In genomic region chr12:28699086-28699485, GRCm38 (mm10) we compare ENCODE assay signal across 12 mouse cellular contexts. TPM values are rescaled to one million over a fixed set of nuclear protein-coding genes. Genes with fewer than 3 reads are reported as not detected.
A peak's percentile ranks its signal among the peaks of the same experiment; 100 is the strongest.
DNase-seq lines count a peak whose midpoint lies in the region; ATAC-seq and TF ChIP-seq lines count a peak whose summit lies in the region.
"Had no signal": no experiment of that assay in that cellular context is flagged by ENCODE, and none has a peak within 500 bp of the region (broad histone marks: within the 10 kb centered on the region; RNA-seq: fewer than 3 reads in every experiment).

No protein-coding gene starts in this region.

- H3K27ac ChIP-seq in left cerebral cortex, adult 2 months: peak overlapping the region; percentile 77
- H3K27ac ChIP-seq in forebrain, embryonic 14.5 days (ENCODE audit: low read depth, low read length): peak overlapping the region; percentile 52; the same call in 1 of the 2 replicates
- peak overlapping the region; percentile 87 for H3K27ac ChIP-seq in forebrain, embryonic 16.5 days (ENCODE audit: low read length)
- H3K27ac ChIP-seq in midbrain, embryonic 15.5 days: peak overlapping the region; percentile 91
- H3K27ac ChIP-seq in intestine, embryonic 16.5 days (ENCODE audit: low read length): no peak overlapping the region
- H3K27ac ChIP-seq in heart, adult 2 months: no peak overlapping the region
- H3K27ac ChIP-seq: heart, embryonic 15.5 days; limb, embryonic 12.5 days; stomach, embryonic 15.5 days had no signal

- no peaks in the 10 kb centered on the region for H3K27me3 ChIP-seq in forebrain, embryonic 14.5 days (replicated peaks; ENCODE audit: control insufficient read depth, insufficient read depth, low read length)
- no peaks in the 10 kb centered on the region for H3K27me3 ChIP-seq in forebrain, embryonic 16.5 days (replicated peaks; ENCODE audit: control insufficient read depth, insufficient read depth, low read length)
- no peaks in the 10 kb centered on the region for H3K27me3 ChIP-seq in midbrain, embryonic 15.5 days (replicated peaks)
- no peaks in the 10 kb centered on the region for H3K27me3 ChIP-seq in intestine, embryonic 16.5 days (replicated peaks; ENCODE audit: control insufficient read depth, insufficient read depth, low read length)
- H3K27me3 ChIP-seq in heart, adult 2 months (ENCODE audit: control insufficient read depth, insufficient read depth, low read length): no peaks in the 10 kb centered on the region
- H3K27me3 ChIP-seq: heart, embryonic 15.5 days; limb, embryonic 12.5 days; stomach, embryonic 15.5 days had no signal

- peaks cover 17% of the 10 kb centered on the region for H3K36me3 ChIP-seq in forebrain, embryonic 14.5 days (ENCODE audit: control insufficient read depth, insufficient read depth, low read length)
- no peaks in the 10 kb centered on the region for H3K36me3 ChIP-seq in forebrain, embryonic 16.5 days (ENCODE audit: control insufficient read depth, insufficient read depth)
- no peaks in the 10 kb centered on the region for H3K36me3 ChIP-seq in midbrain, embryonic 15.5 days (replicated peaks)
- H3K36me3 ChIP-seq in intestine, embryonic 16.5 days (ENCODE audit: control insufficient read depth, insufficient read depth, low read length): 0 out of 2 replicates have a peak, but pooled peaks cover 3% of the 10 kb centered on the region
- no peaks in the 10 kb centered on the region for H3K36me3 ChIP-seq in heart, adult 2 months (ENCODE audit: control insufficient read depth, insufficient read depth, low read length)

- ATAC-seq in forebrain, embryonic 14.5 days: no peak
- no peak for ATAC-seq in forebrain, embryonic 16.5 days
- ATAC-seq in midbrain, embryonic 15.5 days (replicated peaks): no peak
- no peak for ATAC-seq in intestine, embryonic 16.5 days

- DNase-seq in left cerebral cortex, adult 2 months (ENCODE audit: extremely low spot score in 1 of 2, low spot score in 2 of 2): no peak
- no peak for DNase-seq in left cerebral cortex, adult 11 months (ENCODE audit: low spot score)
- DNase-seq in forebrain, embryonic 14.5 days (ENCODE audit: low spot score): no peak
- no peak for DNase-seq in heart, adult 2 months

- no peak for TF ChIP-seq CTCF in left cerebral cortex, adult 2 months (IDR thresholded peaks at IDR 0.05)
- TF ChIP-seq CTCF in heart, adult 2 months (IDR thresholded peaks at IDR 0.05): no peak

- no peak overlapping the region for H3K4me2 ChIP-seq in forebrain, embryonic 14.5 days (ENCODE audit: low read length)
- no peak overlapping the region for H3K4me2 ChIP-seq in forebrain, embryonic 16.5 days (ENCODE audit: low read length)
- no peak overlapping the region for H3K4me2 ChIP-seq in midbrain, embryonic 15.5 days
- H3K4me2 ChIP-seq in intestine, embryonic 16.5 days (ENCODE audit: low read depth, low read length): no peak overlapping the region
- H3K4me2 ChIP-seq: heart, embryonic 15.5 days; limb, embryonic 12.5 days; stomach, embryonic 15.5 days had no signal

- peak overlapping the region; percentile 43; the same call in 1 of the 2 replicates for H3K9ac ChIP-seq in forebrain, embryonic 14.5 days (ENCODE audit: low read length)
- H3K9ac ChIP-seq in forebrain, embryonic 16.5 days (replicated peaks; ENCODE audit: low read depth, low read length): 0 out of 2 replicates have a peak overlapping the region, but pooled peaks have one; percentile 2
- H3K9ac ChIP-seq in midbrain, embryonic 15.5 days: peak overlapping the region; percentile 2; the same call in 1 of the 2 replicates
- no peak overlapping the region for H3K9ac ChIP-seq in intestine, embryonic 16.5 days (ENCODE audit: low read depth, low read length)
- H3K9ac ChIP-seq in heart, adult 2 months (ENCODE audit: low read depth, low read length): no peak overlapping the region
- H3K9ac ChIP-seq: heart, embryonic 15.5 days; limb, embryonic 12.5 days; stomach, embryonic 15.5 days had no signal

- intact Hi-C loops in left cerebral cortex, adult 2 months (cut with DNase I): loop anchor here (2.0 kb wide), 2 partner anchors 110 to 136 kb away; no protein-coding TSS in a partner anchor
- intact Hi-C loops in heart, adult 2 months (cut with DNase I): loop anchor here (5.0 kb wide), 1 partner anchor 112 kb away; no protein-coding TSS in a partner anchor

- 73% methylated on average over 5 of the region's 5 CpGs for WGBS in forebrain, embryonic 14.5 days
- 61% methylated on average over 5 of the region's 5 CpGs for WGBS in forebrain, embryonic 16.5 days
- 72% methylated on average over 5 of the region's 5 CpGs for WGBS in midbrain, embryonic 15.5 days
- 69% methylated on average over 5 of the region's 5 CpGs for WGBS in intestine, embryonic 16.5 days
- 57% methylated on average over 5 of the region's 5 CpGs for WGBS in heart, adult 2 months

- H3K4me1 ChIP-seq in forebrain, embryonic 14.5 days (ENCODE audit: control insufficient read depth, insufficient read depth, low read length): peaks cover 19% of the 10 kb centered on the region
- H3K4me1 ChIP-seq in forebrain, embryonic 16.5 days (replicated peaks; ENCODE audit: control insufficient read depth, insufficient read depth, low read length): peaks cover 37% of the 10 kb centered on the region
- peaks cover 35% of the 10 kb centered on the region for H3K4me1 ChIP-seq in midbrain, embryonic 15.5 days
- H3K4me1 ChIP-seq in intestine, embryonic 16.5 days (ENCODE audit: control insufficient read depth, insufficient read depth, low read length): peaks cover 5% of the 10 kb centered on the region; the same call in 1 of the 2 replicates
- H3K4me1 ChIP-seq in heart, adult 2 months (ENCODE audit: control insufficient read depth, insufficient read depth, low read length): no peaks in the 10 kb centered on the region; the same call in 1 of the 2 replicates
- H3K4me1 ChIP-seq: stomach, embryonic 15.5 days had no signal

- H3K9me3 ChIP-seq in forebrain, embryonic 14.5 days (replicated peaks; ENCODE audit: control insufficient read depth, low read length): no peaks in the 10 kb centered on the region
- no peaks in the 10 kb centered on the region for H3K9me3 ChIP-seq in forebrain, embryonic 16.5 days (ENCODE audit: control insufficient read depth, low read length)
- no peaks in the 10 kb centered on the region for H3K9me3 ChIP-seq in midbrain, embryonic 15.5 days
- no peaks in the 10 kb centered on the region for H3K9me3 ChIP-seq in intestine, embryonic 16.5 days (ENCODE audit: control insufficient read depth, low read length)
- H3K9me3 ChIP-seq: embryonic facial prominence, embryonic 10.5 days; heart, embryonic 15.5 days; limb, embryonic 12.5 days; stomach, embryonic 15.5 days had no signal

- no peak for TF ChIP-seq POLR2A in heart, adult 2 months (IDR thresholded peaks at IDR 0.05; ENCODE audit: insufficient read depth, low read depth, low read length)

- TF ChIP-seq EP300 in heart, adult 2 months (IDR thresholded peaks at IDR 0.05; ENCODE audit: insufficient read depth, low read depth, low read length): no peak

- no peaks in the 10 kb centered on the region for H3K79me2 ChIP-seq in heart, adult 2 months (replicated peaks; ENCODE audit: control insufficient read depth, insufficient read depth, low read length)

- H3K4me3 ChIP-seq in left cerebral cortex, adult 2 months: no peak overlapping the region
- no peak overlapping the region for H3K4me3 ChIP-seq in forebrain, embryonic 14.5 days (ENCODE audit: low read depth, low read length)
- H3K4me3 ChIP-seq in forebrain, embryonic 16.5 days (replicated peaks; ENCODE audit: low read length): no peak overlapping the region
- no peak overlapping the region for H3K4me3 ChIP-seq in midbrain, embryonic 15.5 days
- H3K4me3 ChIP-seq in intestine, embryonic 16.5 days (ENCODE audit: low read length): no peak overlapping the region
- no peak overlapping the region for H3K4me3 ChIP-seq in heart, adult 2 months
- H3K4me3 ChIP-seq: embryonic facial prominence, embryonic 10.5 days; erythroblast, embryonic 14.5 days; heart, embryonic 15.5 days; limb, embryonic 12.5 days; stomach, embryonic 15.5 days had no signal

RNA-seq across cellular contexts. Expression of gene Adi1, which starts 24.1 kb away (rescaled TPM):
- total RNA-seq in left cerebral cortex, adult 2 months (2021): 10 to 100 TPM; 32.2 to 33.0 TPM
- polyA plus RNA-seq in forebrain, embryonic 14.5 days (2014; fragmentation: Nextera tagmentation; extraction: Ambion mirVana): 43.6 and 44.8 TPM in 2 replicates
- polyA plus RNA-seq in forebrain, embryonic 16.5 days (2015; fragmentation: Nextera tagmentation; extraction: Ambion mirVana): 40.4 and 44.3 TPM in 2 replicates
- polyA plus RNA-seq in midbrain, embryonic 15.5 days (2015; fragmentation: Nextera tagmentation; extraction: Ambion mirVana): 23.8 and 25.5 TPM in 2 replicates
- 111 and 114 TPM in 2 replicates for polyA plus RNA-seq in intestine, embryonic 16.5 days (2015; fragmentation: Nextera tagmentation; extraction: Ambion mirVana)
- 10 to 100 TPM; 51.5 to 52.0 TPM for total RNA-seq in heart, adult 2 months (2021)
- polyA plus RNA-seq in heart, adult 2 months (2012; rRNA removed): 27.8 and 45.7 TPM in 2 replicates

RNA-seq across cellular contexts. Expression of gene Rnaseh1, which starts 49.7 kb away (rescaled TPM):
- 10 to 100 TPM; 13.4 to 13.6 TPM for total RNA-seq in left cerebral cortex, adult 2 months (2021)
- polyA plus RNA-seq in forebrain, embryonic 14.5 days (2014; fragmentation: Nextera tagmentation; extraction: Ambion mirVana): 24.8 and 26.1 TPM in 2 replicates
- polyA plus RNA-seq in forebrain, embryonic 16.5 days (2015; fragmentation: Nextera tagmentation; extraction: Ambion mirVana): 27.9 and 30.6 TPM in 2 replicates
- 24.1 and 27.2 TPM in 2 replicates for polyA plus RNA-seq in midbrain, embryonic 15.5 days (2015; fragmentation: Nextera tagmentation; extraction: Ambion mirVana)
- polyA plus RNA-seq in intestine, embryonic 16.5 days (2015; fragmentation: Nextera tagmentation; extraction: Ambion mirVana): 24.2 and 28.2 TPM in 2 replicates
- 1 to 10 TPM; 6.9 to 8.4 TPM for total RNA-seq in heart, adult 2 months (2021)
- polyA plus RNA-seq in heart, adult 2 months (2012; rRNA removed): 7.0 and 7.7 TPM in 2 replicates

RNA-seq across cellular contexts. Expression of gene Trappc12, which starts 51.2 kb away (rescaled TPM):
- total RNA-seq in left cerebral cortex, adult 2 months (2021): 10 to 100 TPM; 61.4 to 63.0 TPM
- polyA plus RNA-seq in forebrain, embryonic 14.5 days (2014; fragmentation: Nextera tagmentation; extraction: Ambion mirVana): 38.4 and 43.2 TPM in 2 replicates
- polyA plus RNA-seq in forebrain, embryonic 16.5 days (2015; fragmentation: Nextera tagmentation; extraction: Ambion mirVana): 47.0 and 50.0 TPM in 2 replicates
- 46.4 and 46.7 TPM in 2 replicates for polyA plus RNA-seq in midbrain, embryonic 15.5 days (2015; fragmentation: Nextera tagmentation; extraction: Ambion mirVana)
- polyA plus RNA-seq in intestine, embryonic 16.5 days (2015; fragmentation: Nextera tagmentation; extraction: Ambion mirVana): 34.3 and 35.9 TPM in 2 replicates
- 10 to 100 TPM; 19.7 to 21.3 TPM for total RNA-seq in heart, adult 2 months (2021)
- 20.9 and 26.9 TPM in 2 replicates for polyA plus RNA-seq in heart, adult 2 months (2012; rRNA removed)

RNA-seq across cellular contexts. Expression of gene Eipr1, which starts 52.5 kb away (rescaled TPM):
- total RNA-seq in left cerebral cortex, adult 2 months (2021): 10 to 100 TPM; 64.0 to 65.1 TPM
- polyA plus RNA-seq in forebrain, embryonic 14.5 days (2014; fragmentation: Nextera tagmentation; extraction: Ambion mirVana): 80.9 and 87.5 TPM in 2 replicates
- polyA plus RNA-seq in forebrain, embryonic 16.5 days (2015; fragmentation: Nextera tagmentation; extraction: Ambion mirVana): 75.9 and 79.3 TPM in 2 replicates
- 79.2 and 85.6 TPM in 2 replicates for polyA plus RNA-seq in midbrain, embryonic 15.5 days (2015; fragmentation: Nextera tagmentation; extraction: Ambion mirVana)
- polyA plus RNA-seq in intestine, embryonic 16.5 days (2015; fragmentation: Nextera tagmentation; extraction: Ambion mirVana): 29.0 and 32.0 TPM in 2 replicates
- 1 to 10 TPM; 8.6 to 8.7 TPM for total RNA-seq in heart, adult 2 months (2021)
- 13.5 and 21.8 TPM in 2 replicates for polyA plus RNA-seq in heart, adult 2 months (2012; rRNA removed)

Comparison
In these comparisons a context has a peak if more than half of its experiments do, and no peak if none do; other contexts are left out.
1. H3K27ac ChIP-seq: peak in left cerebral cortex, adult 2 months (single experiment), forebrain, embryonic 14.5 days (single experiment), forebrain, embryonic 16.5 days (single experiment) and midbrain, embryonic 15.5 days (single experiment); none in intestine, embryonic 16.5 days (single experiment) and heart, adult 2 months (single experiment).
2. H3K9ac ChIP-seq: peak in forebrain, embryonic 14.5 days (single experiment), forebrain, embryonic 16.5 days (single experiment) and midbrain, embryonic 15.5 days (single experiment); none in intestine, embryonic 16.5 days (single experiment) and heart, adult 2 months (single experiment).